Mouse (Mus musculus) olfactory bulb, adult 2 months (tissue): Measurements from ENCODE around the gene Chd5. TPM values are rescaled to one million over a fixed set of nuclear protein-coding genes. Genes with fewer than 3 reads are reported as not detected.

ENCODE experiments used
- H3K27ac ChIP-seq: fragments of 200-500 bp; 2 replicates; pipeline ENCODE4 v1.5.1; 2012; ENCODE audit warnings: low read depth, low read length; ENCODE audit not compliant: insufficient read depth
- H3K4me1 ChIP-seq: fragments of 200-500 bp; 2 replicates; pipeline ENCODE4 v1.6.1; 2012; ENCODE audit warnings: low read length; ENCODE audit not compliant: control insufficient read depth, insufficient read depth
- H3K4me3 ChIP-seq: fragments of 200-500 bp; 2 replicates; pipeline ENCODE4 v1.5.1; 2012; ENCODE audit warnings: mild to moderate bottlenecking, low read depth, low read length, moderate library complexity; ENCODE audit not compliant: insufficient read depth
- CTCF ChIP-seq: fragments of 200-500 bp; IDR thresholded peaks from 2 replicates; pipeline ENCODE4 v1.5.1; 2012; ENCODE audit warnings: low read depth, mild to moderate bottlenecking, low read length, moderate library complexity; ENCODE audit not compliant: insufficient read depth
- POLR2A ChIP-seq: fragments of 200-500 bp; IDR thresholded peaks from 2 replicates; pipeline ENCODE4 v1.6.1; 2012; ENCODE audit warnings: mild to moderate bottlenecking, low read depth, low read length, moderate library complexity; ENCODE audit not compliant: insufficient read depth
- WGBS: fragments of 180-500 bp; shearing (Covaris S2); methylation state at CpG from one replicate; pipeline ENCODE4 v1.1.7; 2018; 5-methylcytosine and 5-hydroxymethylcytosine counted together
- polyA plus RNA-seq: library from polyadenylated mRNA; stranded (reverse); fragments of >200 nt; gene quantifications from 2 replicates; pipeline ENCODE4 v1.2.4, GENCODE M21; 2012; ENCODE audit warnings: low replicate concordance; ENCODE audit not compliant: missing spikeins, insufficient read depth, insufficient read length

Chd5 gene
- polyA plus RNA-seq, 1 experiment, result 36.3 TPM

- peaks cover 7% of the 10 kb centered on the region for H3K4me1 ChIP-seq
- H3K4me3 ChIP-seq, result peak overlapping the region; percentile 75
- H3K27ac ChIP-seq, result no peak overlapping the region
- no peak for TF ChIP-seq CTCF
- TF ChIP-seq POLR2A, result no peak
- under 1% methylated on average over 11 of the region's 11 CpGs for WGBS
These were observed 11.9 kb upstream of the Chd5 start for GRCm38 (mm10) chr4:152326543-152326942.

- H3K4me3 ChIP-seq, result no peak overlapping the region
- no peak for TF ChIP-seq POLR2A
- no peak for TF ChIP-seq CTCF
- H3K27ac ChIP-seq, result no peak overlapping the region
- peaks cover 7% of the 10 kb centered on the region for H3K4me1 ChIP-seq
- 76% methylated on average over 6 of the region's 6 CpGs for WGBS
These were observed 9.8 kb upstream of the Chd5 start for GRCm38 (mm10) chr4:152328691-152329090.

- WGBS, result 3% methylated on average over 2 of the region's 2 CpGs
- TF ChIP-seq CTCF, result peak; percentile 99
- TF ChIP-seq POLR2A, result no peak
- H3K4me3 ChIP-seq, result no peak overlapping the region
- H3K27ac ChIP-seq, result no peak overlapping the region
- no peaks in the 10 kb centered on the region for H3K4me1 ChIP-seq
These were observed 5.5 kb upstream of the Chd5 start for GRCm38 (mm10) chr4:152332952-152333351.

- Histone ChIP-seq H3K4me1 (0 out of 2 replicates have a peak, but pooled peaks cover 4% of the 10 kb centered on the region), H3K27ac (no peak overlapping the region), H3K4me3 (no peak overlapping the region)
- TF ChIP-seq CTCF, result no peak
- no peak for TF ChIP-seq POLR2A
- WGBS, result 84% methylated on average over 12 of the region's 12 CpGs
These were observed 4.9 kb upstream of the Chd5 start for GRCm38 (mm10) chr4:152333587-152333986.

- Histone ChIP-seq H3K27ac (no peak overlapping the region), H3K4me3 (no peak overlapping the region), H3K4me1 (peaks cover 34% of the 10 kb centered on the region)
- 32% methylated on average over 6 of the region's 6 CpGs for WGBS
- TF ChIP-seq POLR2A (no peak), CTCF (no peak)
These were observed 679 bp upstream of the Chd5 start for GRCm38 (mm10) chr4:152337772-152338171.

- TF ChIP-seq CTCF (no peak), POLR2A (no peak)
- Histone ChIP-seq H3K4me1 (peaks cover 49% of the 10 kb centered on the region), H3K27ac (peak overlapping the region; percentile 58; the same call in 1 of the 2 replicates), H3K4me3 (peak overlapping the region; percentile 73)
- WGBS, result 3% methylated on average over 26 of the region's 26 CpGs
These were observed 891 bp downstream of the Chd5 start for GRCm38 (mm10) chr4:152339293-152339790.

GRCm38 (mm10) chr4:152340584-152341284, 2.3 kb downstream of the Chd5 start:
- 49% methylated on average over 15 of the region's 15 CpGs for WGBS
- H3K4me3 ChIP-seq, result 0 out of 2 replicates have a peak overlapping the region, but pooled peaks have one; percentile 4
- no peak for TF ChIP-seq POLR2A
- no peak for TF ChIP-seq CTCF

GRCm38 (mm10) chr4:152343296-152343695, 4.8 kb downstream of the Chd5 start:
- peaks cover 81% of the 10 kb centered on the region for H3K4me1 ChIP-seq
- WGBS, result 10% methylated on average over 5 of the region's 5 CpGs
- TF ChIP-seq POLR2A (no peak), CTCF (peak; percentile 67)
- H3K4me3 ChIP-seq, result no peak overlapping the region
- no peak overlapping the region for H3K27ac ChIP-seq

More at GRCm38 (mm10) chr4:152340584-152341284, 2.3 kb downstream of the Chd5 start:
- H3K4me1 ChIP-seq, result peaks cover 62% of the 10 kb centered on the region
- no peak overlapping the region for H3K27ac ChIP-seq

GRCm38 (mm10) chr4:152344651-152345050, 6.2 kb downstream of the Chd5 start:
- no peak overlapping the region for H3K4me3 ChIP-seq
- WGBS, result 57% methylated on average over 7 of the region's 7 CpGs
- TF ChIP-seq CTCF (no peak), POLR2A (no peak)
- H3K27ac ChIP-seq, result no peak overlapping the region
- peaks cover 89% of the 10 kb centered on the region for H3K4me1 ChIP-seq
